Mouse (Mus musculus) lung, adult 10 weeks (tissue): ENCODE measurements around the gene Entpd4b. TPM values are rescaled to one million over a fixed set of nuclear protein-coding genes. Genes with fewer than 3 reads are reported as not detected.

Experiments
- polyA plus RNA-seq: library from polyadenylated mRNA; stranded (reverse); fragments of 350-450 nt; fragmentation: Illumina TruSeq; extraction: RNeasy Lipid Tissue Mini Kit (QIAGEN cat#74804); gene quantifications from one replicate; pipeline ENCODE4 v1.2.3, GENCODE M21; 2014; ENCODE audit warnings: low read depth, low replicate concordance; ENCODE audit not compliant: insufficient read depth

Gene Entpd4b
- 15.7 TPM for polyA plus RNA-seq

GRCm38 (mm10) chr14:69555110-69555831 is at the start of gene Entpd4b:
Gene Entpd4b (plus strand): TSS chr14:69555424.

GRCm38 (mm10) chr14:69512449-69512848 is 42.8 kb upstream of the Entpd4b start, which contains the start of gene Gm27179:
Gene Gm27179 (minus strand): TSS chr14:69512549.

Other genes with a start within 250 kb of the Entpd4b start
- gene Gm16867, start 52.1 kb upstream of the Entpd4b start, polyA plus RNA-seq = 1.5 TPM
- 0.17 TPM for gene Gm27179, start 42.9 kb upstream of the Entpd4b start, polyA plus RNA-seq